ENCODE assay signal across 19 mouse cellular contexts in the genomic region with DNA sequence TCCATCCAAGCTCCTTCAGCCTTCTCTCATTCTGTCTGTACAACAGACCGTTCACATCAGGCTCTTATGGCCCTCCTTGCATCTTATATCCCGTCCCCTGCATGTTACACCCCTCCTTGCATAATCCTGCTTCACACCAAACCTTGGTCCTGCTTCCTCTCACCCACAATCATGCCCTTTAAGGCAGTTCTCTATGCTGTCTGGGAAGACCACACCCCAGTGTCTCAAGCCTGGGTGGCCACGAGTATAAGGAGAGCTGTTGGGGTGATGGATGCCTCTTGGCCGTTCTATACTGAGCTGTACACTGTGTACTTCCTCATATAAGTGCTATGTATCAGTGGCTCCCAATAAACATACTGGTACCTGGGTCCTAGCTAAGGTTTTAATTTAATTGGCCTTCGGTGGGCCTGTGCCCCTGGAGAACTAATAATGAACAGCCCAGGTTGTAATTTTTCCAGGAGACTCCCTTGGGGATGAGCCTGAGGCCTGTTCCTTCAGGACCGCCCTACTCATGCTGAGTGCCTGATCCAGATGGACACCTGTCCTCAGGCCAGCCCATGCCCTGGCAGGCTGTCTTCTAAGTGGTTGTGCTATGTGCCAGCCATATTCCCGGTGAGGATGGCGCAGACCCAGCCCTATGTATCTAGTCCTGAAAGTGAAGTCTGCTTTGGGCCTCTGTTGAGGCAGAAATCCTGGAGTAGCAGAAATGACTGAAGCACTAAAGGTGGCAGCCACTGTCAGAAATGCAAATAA. TPM values are rescaled to one million over a fixed set of nuclear protein-coding genes. Genes with fewer than 3 reads are reported as not detected.
A peak's percentile ranks its signal among the peaks of the same experiment; 100 is the strongest.
DNase-seq lines count a peak whose midpoint lies in the region; ATAC-seq and TF ChIP-seq lines count a peak whose summit lies in the region.
"Had no signal": no experiment of that assay in that cellular context is flagged by ENCODE, and none has a peak within 500 bp of the region (broad histone marks: within the 10 kb centered on the region; RNA-seq: fewer than 3 reads in every experiment).

No protein-coding gene starts in this region.

- no peaks in the 10 kb centered on the region for H3K9me3 ChIP-seq in hindbrain, embryonic 13.5 days
- no peaks in the 10 kb centered on the region for H3K9me3 ChIP-seq in hindbrain, postnatal 0 days (ENCODE audit: low read length)
- H3K9me3 ChIP-seq in lung, postnatal 0 days (ENCODE audit: low read length), result no peaks in the 10 kb centered on the region
- H3K9me3 ChIP-seq: stomach, embryonic 15.5 days had no signal

- peaks cover 23% of the 10 kb centered on the region for H3K36me3 ChIP-seq in hindbrain, embryonic 13.5 days
- peaks cover 11% of the 10 kb centered on the region; the same call in 1 of the 2 replicates for H3K36me3 ChIP-seq in hindbrain, postnatal 0 days (ENCODE audit: insufficient read depth, low read length)
- peaks cover 16% of the 10 kb centered on the region for H3K36me3 ChIP-seq in lung, postnatal 0 days (ENCODE audit: insufficient read depth, low read length)

- H3K4me2 ChIP-seq in hindbrain, embryonic 13.5 days, result no peak overlapping the region
- H3K4me2 ChIP-seq in hindbrain, postnatal 0 days (ENCODE audit: low read depth, low read length), result no peak overlapping the region
- H3K4me2 ChIP-seq in lung, postnatal 0 days (replicated peaks; ENCODE audit: low read depth, low read length), result no peak overlapping the region
- H3K4me2 ChIP-seq: hindbrain, embryonic 14.5 days; stomach, embryonic 15.5 days had no signal

- H3K4me3 ChIP-seq in hindbrain, embryonic 13.5 days, result no peak overlapping the region
- no peak overlapping the region for H3K4me3 ChIP-seq in hindbrain, postnatal 0 days (ENCODE audit: low read length)
- H3K4me3 ChIP-seq in lung, postnatal 0 days (ENCODE audit: low read depth, low read length), result no peak overlapping the region
- H3K4me3 ChIP-seq: stomach, embryonic 15.5 days had no signal

- no peak for TF ChIP-seq EP300 in lung, postnatal 0 days (IDR thresholded peaks at IDR 0.05)

- H3K27me3 ChIP-seq in hindbrain, embryonic 13.5 days, result no peaks in the 10 kb centered on the region
- no peaks in the 10 kb centered on the region for H3K27me3 ChIP-seq in hindbrain, postnatal 0 days (ENCODE audit: insufficient read depth, low read length)
- H3K27me3 ChIP-seq in lung, postnatal 0 days (replicated peaks; ENCODE audit: insufficient read depth, low read length), result no peaks in the 10 kb centered on the region
- H3K27me3 ChIP-seq: stomach, embryonic 15.5 days had no signal

- no peak overlapping the region for H3K27ac ChIP-seq in hindbrain, embryonic 13.5 days
- H3K27ac ChIP-seq in hindbrain, postnatal 0 days, result no peak overlapping the region
- H3K27ac ChIP-seq in lung, postnatal 0 days (ENCODE audit: low read length), result no peak overlapping the region
- H3K27ac ChIP-seq: hindbrain, embryonic 14.5 days; liver, embryonic 14.5 days; stomach, embryonic 15.5 days had no signal

- TF ChIP-seq CTCF in hindbrain, postnatal 0 days (IDR thresholded peaks at IDR 0.05; ENCODE audit: low read depth), result no peak
- TF ChIP-seq CTCF in lung, postnatal 0 days (IDR thresholded peaks at IDR 0.05), result no peak

- DNase-seq in cerebellum, adult 11-12 months, result peak; percentile 56
- DNase-seq in cerebellum, adult 11 months, result no peak
- no peak for DNase-seq in hindbrain, postnatal 0 days (ENCODE audit: low spot score)
- DNase-seq in lung, postnatal 0 days (ENCODE audit: low spot score), result no peak
- no peak for DNase-seq in lung, postnatal 10 days
- no peak for DNase-seq in urinary bladder, postnatal 25 days (ENCODE audit: low spot score)
- DNase-seq: adrenal gland, postnatal 25 days; heart, adult 11 months; heart, postnatal 36 days; kidney, adult 9 months; kidney, postnatal 14 days; lung, postnatal 14 days; thymus, postnatal 25 days had no signal

- no peaks in the 10 kb centered on the region for H3K4me1 ChIP-seq in hindbrain, embryonic 13.5 days (replicated peaks)
- no peaks in the 10 kb centered on the region for H3K4me1 ChIP-seq in hindbrain, postnatal 0 days (ENCODE audit: insufficient read depth, low read length)
- no peaks in the 10 kb centered on the region for H3K4me1 ChIP-seq in lung, postnatal 0 days (ENCODE audit: insufficient read depth, low read depth, low read length)
- H3K4me1 ChIP-seq: stomach, embryonic 15.5 days had no signal

- ATAC-seq in hindbrain, embryonic 13.5 days (ENCODE audit: low FRiP score), result peak; percentile 50; the same call in 1 of the 2 replicates
- ATAC-seq in hindbrain, postnatal 0 days, result no peak
- ATAC-seq in lung, postnatal 0 days, result peak; percentile 29
- ATAC-seq: forebrain, embryonic 14.5 days; intestine, embryonic 16.5 days had no signal

- 87% methylated on average over 8 of the region's 8 CpGs for WGBS in hindbrain, embryonic 13.5 days
- WGBS in hindbrain, postnatal 0 days, result 84% methylated on average over 8 of the region's 8 CpGs
- 75% methylated on average over 8 of the region's 8 CpGs for WGBS in lung, postnatal 0 days

- 0 out of 2 replicates have a peak overlapping the region, but pooled peaks have one; percentile 13 for H3K9ac ChIP-seq in hindbrain, embryonic 13.5 days
- no peak overlapping the region for H3K9ac ChIP-seq in hindbrain, postnatal 0 days (replicated peaks; ENCODE audit: low read length)
- no peak overlapping the region for H3K9ac ChIP-seq in lung, postnatal 0 days (replicated peaks; ENCODE audit: low read depth)
- H3K9ac ChIP-seq: hindbrain, embryonic 14.5 days; liver, embryonic 14.5 days; stomach, embryonic 15.5 days had no signal

RNA-seq across cellular contexts. Expression of a gene that starts 6.8 kb away (rescaled TPM):
- 4.3 and 4.8 TPM in 2 replicates for polyA plus RNA-seq in hindbrain, embryonic 13.5 days (2015; fragmentation: Nextera tagmentation; extraction: Ambion mirVana)
- 10.5 and 12.2 TPM in 2 replicates for total RNA-seq in hindbrain, postnatal 0 days (2014; rRNA removed)
- polyA plus RNA-seq in hindbrain, postnatal 0 days (2015; fragmentation: Nextera tagmentation; extraction: Ambion mirVana), result 5.0 and 6.2 TPM in 2 replicates
- 2.8 and 3.8 TPM in 2 replicates for polyA plus RNA-seq in lung, postnatal 0 days (2015; fragmentation: Nextera tagmentation; extraction: Ambion mirVana)
